Mouse (Mus musculus): Measurements from ENCODE around the gene Cabp1.
"Not testable (repeated sequence)": the region's sequence is repeated elsewhere in the genome, so short reads cannot be mapped to it uniquely, and the experiment has no call there.

The Cabp1 gene

DNA sequence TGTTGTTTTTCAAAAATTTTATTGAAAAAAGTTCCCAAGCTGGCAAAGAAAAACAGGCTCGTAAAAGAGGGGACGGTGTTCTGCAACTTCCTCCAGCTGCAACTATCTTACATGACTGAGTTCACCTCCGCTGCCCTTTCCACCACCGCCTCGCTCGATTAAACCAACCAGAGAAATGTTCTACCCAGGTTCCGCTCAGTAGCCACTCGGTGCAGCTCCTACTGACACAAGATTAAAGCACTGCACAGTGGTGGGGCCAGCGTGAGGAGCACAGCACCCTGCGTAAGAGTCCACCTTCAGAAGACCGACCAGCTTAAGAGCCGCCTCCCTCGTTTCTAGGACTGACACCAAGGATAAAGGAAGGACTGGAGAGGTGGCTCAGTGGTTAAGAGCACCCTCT lies 42.7 kb downstream of the Cabp1 start:
- DNase-seq (ENCODE audit: low read depth), result no peak

DNA sequence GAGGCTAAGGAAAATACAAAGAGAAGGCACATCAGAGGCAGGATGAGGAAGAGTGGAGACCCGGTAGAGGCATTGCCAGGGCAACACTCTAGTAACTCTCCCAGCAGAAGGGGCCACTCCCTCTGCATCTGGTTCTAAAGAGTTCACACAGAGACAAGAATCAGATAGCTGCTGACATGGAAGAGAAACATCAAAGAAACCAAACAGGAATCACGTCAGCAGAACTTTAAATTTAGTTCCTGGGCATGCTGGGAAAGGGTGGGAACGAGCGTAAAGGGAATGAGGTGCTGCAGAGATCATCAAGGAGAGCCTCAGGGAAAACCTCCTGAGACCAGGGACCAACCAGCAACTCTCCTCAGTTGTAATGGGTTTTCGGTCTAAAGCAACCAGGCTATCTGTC lies 43.2 kb downstream of the Cabp1 start:
- DNase-seq (ENCODE audit: low read depth), result no peak

DNA sequence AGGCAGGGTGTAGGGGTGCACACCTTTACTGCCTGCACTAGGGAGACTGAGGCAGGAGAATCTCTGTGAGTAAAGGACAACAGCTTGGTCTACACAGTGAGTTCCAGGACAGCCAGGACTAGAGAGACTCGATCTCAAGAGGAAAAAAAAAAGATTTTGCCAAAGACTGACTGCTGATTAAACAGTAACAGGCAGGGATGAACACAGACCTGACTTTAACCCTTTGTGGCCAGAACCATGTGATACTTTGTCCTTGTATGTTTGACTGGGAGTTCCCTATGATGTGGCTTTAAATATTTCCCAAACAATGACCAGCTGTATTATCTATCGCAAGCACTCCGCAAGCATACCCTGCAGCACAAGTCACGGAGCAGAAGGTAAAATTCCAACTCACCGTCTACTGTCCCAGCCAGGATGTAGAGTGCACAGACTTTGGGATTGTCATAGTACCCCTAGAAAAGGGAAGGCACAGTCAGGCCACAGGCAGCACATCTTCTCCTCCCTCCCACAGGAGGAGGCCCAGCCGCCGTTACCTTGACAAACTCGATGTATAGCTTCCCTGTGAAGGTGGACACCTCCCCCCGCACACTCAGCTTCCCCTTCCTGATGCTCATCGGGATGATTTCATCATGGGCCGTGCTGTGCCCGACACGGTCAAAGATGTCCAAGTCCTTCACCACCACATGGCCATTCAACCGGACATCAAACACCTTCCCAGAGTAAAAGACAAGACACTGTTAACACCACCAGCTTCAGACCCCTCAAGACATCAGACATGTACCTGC lies 44.3 kb downstream of the Cabp1 start:
- DNase-seq (ENCODE audit: low read depth), result no peak

DNA sequence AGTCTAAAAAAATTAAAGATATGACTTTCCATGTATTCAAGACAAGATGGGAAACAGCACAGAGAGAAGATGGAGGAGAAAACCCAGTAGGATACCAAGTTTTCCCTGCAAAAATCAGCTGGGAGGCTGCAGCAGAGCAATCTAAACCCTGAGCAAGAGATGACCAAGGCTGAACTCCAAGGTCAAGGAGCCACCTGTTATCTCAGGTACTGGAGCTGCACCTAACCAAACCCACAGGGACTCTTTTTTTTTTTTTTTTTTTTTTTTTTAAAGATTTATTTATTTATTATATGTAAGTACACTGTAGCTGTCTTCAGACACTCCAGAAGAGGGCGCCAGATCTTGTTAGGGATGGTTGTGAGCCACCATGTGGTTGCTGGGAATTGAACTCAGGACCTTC lies 45.3 kb downstream of the Cabp1 start:
- DNase-seq (ENCODE audit: low read depth), result not testable (repeated sequence)

- no peak for DNase-seq (ENCODE audit: low read depth)
These were observed 45.8 kb downstream of the Cabp1 start for GRCm38 (mm10) chr5:115148378-115148777.

DNA sequence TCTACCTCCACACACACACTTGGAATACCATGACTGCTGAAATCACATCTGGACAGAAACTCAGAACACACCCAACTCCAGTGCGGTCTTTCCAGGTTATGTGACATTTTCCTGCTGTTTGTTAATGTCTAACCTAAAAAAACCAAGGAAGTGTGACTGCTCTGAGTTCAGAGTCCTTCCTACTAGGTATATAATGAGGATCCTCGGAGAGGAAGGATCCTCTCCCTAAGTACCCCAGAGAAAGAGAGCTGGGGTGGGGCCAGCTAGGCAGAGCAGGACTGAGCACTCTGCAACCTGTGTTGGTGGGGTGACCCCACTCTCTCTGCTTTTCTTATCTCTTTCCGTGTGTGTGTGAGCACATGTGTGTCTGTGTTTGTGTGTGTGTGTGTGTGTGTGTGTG lies 46.8 kb downstream of the Cabp1 start:
- DNase-seq (ENCODE audit: low read depth), result no peak

DNA sequence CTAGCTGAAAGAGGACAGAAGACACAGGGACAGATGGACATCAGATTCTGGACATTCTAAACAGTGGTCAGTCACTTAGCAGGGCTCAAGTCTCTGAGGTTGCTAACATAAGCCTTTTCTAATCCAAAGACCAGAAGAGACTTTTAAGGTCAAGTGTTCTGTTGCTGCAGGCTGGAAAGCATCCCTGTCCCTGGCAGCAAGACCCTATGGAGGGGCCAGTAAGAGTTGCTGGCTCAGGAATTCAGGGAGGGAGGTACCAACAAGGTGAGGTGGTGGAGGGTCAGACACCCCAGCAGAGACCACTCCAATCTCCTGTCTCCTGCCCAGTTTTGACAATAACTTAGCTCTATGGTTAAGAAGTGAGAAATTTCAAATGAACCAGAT lies 47.4 kb downstream of the Cabp1 start:
- DNase-seq (ENCODE audit: low read depth), result no peak

DNA sequence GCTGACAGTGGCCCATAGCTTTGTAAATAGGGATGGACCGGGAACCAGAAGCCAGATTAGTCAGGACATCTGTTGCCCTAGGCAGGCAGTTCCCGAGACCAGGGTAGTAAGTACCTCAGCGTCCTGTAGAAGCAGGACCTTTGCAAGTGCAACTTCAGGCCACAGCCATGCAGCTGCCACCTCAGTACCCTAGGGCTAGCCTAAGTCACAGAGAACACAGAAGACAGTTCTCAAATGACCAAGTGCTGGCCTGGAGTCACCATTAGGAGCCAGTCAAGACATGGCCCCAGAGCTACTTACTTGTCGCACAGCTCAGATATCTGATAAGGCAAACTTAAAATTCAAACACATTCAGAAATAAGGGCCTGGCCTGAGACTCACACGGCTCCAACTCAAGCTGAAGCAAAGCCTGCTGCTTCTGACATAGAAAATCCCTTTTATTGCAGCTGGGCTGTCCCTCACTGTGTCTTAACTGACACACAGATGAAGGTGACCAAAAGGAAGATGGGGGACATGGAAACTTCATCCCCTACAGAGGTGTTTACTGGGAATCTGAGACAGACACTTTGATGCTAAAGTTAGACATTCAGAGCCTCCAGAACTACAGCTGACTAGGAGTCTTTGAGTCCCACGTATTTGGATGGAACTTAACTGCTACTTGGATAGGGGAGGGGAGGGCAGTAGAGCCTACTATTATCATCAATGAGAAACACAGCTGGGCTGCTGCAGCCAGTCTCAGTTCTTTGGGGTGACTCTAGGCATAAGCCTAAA lies 48.0 kb downstream of the Cabp1 start:
- DNase-seq (ENCODE audit: low read depth), result no peak

DNA sequence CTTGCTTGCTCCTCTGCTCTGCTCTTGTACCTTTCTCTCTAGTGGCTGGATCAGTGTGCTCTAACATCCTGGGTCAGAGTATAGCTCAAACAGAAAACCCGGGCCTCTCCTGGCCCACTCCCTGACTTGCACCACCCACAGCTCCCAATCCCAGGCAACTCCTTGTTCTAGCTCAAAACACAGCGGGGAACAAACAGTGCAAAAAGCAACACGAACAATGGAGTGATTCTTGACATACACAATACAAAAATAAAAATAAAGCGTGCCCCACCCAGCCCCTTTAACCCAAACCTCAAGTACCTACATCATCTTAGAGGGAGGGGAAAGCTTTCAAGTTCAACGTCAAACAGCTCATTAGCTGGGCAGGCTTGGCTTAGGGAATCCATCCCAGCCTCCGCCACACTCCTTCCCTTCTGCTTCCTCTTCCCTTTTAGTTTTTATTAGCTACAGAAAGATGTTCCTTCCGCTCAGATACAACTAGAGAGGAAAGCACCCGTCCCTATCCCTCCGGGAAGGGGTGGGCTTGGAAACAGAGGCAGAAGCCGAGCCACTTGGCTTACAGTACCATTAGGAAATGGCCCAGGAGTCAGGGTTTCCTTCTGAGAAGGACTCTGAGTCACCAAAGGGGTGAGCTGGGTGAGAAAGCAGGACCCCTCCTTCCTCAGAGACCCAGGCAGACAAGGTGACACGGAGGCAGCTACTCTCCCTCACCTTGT lies 48.8 kb downstream of the Cabp1 start:
- no peak for DNase-seq (ENCODE audit: low read depth)

DNA sequence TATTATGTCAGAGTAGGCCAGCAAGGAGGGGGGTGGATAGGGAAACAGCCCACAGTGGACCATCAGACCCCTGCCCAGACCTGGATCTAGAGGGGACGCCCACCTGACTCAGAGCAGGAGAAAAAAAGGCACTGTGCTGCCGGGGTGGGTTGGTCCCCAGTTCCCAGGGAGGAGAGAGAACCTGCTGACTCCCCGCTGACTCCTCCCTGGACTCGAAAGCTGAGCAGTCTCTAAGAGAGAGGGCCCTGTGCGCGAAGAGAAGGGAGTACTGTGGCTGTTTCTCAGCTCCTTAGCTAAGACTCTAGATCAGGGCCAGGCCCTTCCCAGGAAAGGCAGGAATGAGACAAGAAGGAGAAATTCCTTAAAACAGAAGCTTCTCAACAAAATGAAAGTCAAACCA lies 49.7 kb downstream of the Cabp1 start:
- DNase-seq (ENCODE audit: low read depth), result no peak

- no peak for DNase-seq (ENCODE audit: low read depth)
These were observed 50.6 kb downstream of the Cabp1 start for GRCm38 (mm10) chr5:115143552-115143951.

- DNase-seq (ENCODE audit: low read depth), result no peak
These were observed 51.9 kb downstream of the Cabp1 start for GRCm38 (mm10) chr5:115142166-115142697.

DNA sequence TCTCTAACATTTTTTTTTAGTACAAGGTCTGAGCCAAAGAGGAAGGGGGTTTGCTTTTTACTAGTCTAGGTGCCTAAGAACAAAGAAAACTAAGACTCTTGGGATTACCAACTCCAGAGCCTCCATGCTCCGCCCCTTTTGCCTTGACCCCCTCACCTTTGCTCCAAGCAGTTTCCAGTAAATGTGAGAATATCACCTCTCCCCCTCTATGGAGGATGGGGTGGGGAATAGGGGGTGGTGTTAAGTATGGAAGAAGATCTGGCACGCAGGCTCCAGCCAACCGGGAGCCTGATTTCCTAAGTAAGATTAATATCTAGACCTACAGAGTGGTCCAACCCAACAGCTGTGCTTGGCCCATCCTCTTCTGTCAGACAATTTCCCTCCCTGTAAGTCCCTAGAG lies 53.5 kb downstream of the Cabp1 start:
- no peak for DNase-seq (ENCODE audit: low read depth)

DNA sequence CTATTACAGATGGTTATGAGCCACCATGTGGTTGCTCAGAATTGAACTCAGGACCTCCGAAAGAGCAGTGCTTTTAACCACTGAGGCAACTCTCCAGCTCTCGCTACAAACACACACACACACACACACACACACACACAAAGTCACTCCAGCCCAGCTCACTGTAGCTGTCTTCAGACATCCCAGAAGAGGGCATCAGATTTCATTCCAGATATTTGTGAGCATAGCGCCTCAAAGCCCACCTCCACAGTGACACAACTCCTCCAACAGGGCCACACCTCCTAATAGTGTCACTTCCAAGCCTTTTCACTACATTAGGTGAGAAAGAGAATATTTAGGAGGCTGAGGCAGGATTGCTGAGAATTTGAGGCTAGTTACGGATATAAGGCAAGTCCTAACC lies 55.1 kb downstream of the Cabp1 start:
- DNase-seq (ENCODE audit: low read depth), result peak; percentile 67

GRCm38 (mm10) chr5:115134234-115135165 lies 59.7 kb downstream of the Cabp1 start, which contains the start of gene Unc119b:
TSS of gene Unc119b (minus strand) at chr5:115134975.
- DNase-seq (ENCODE audit: low read depth), result peak; percentile 83

GRCm38 (mm10) chr5:115133358-115134066 lies 60.7 kb downstream of the Cabp1 start:
- no peak for DNase-seq (ENCODE audit: low read depth)

DNA sequence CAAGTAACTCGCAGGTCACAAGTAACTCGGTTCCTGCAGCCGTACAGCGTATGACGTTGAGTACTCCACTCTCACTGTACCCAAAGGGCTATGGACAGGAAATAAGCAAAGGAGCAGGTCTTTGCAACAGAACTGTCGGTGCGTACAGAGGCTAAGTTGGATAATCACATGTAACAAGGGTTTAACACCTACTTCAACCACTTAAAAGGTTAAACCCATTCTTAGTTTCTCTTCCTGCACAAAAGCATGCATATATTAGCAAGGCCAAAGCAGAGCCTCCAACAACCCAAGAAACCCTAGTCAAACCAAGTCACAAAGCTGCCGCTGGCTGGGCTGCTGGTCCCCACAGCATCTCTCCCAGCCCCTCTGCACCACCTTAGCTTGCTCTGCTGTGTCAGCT lies 61.7 kb downstream of the Cabp1 start:
- DNase-seq (ENCODE audit: low read depth), result no peak

DNA sequence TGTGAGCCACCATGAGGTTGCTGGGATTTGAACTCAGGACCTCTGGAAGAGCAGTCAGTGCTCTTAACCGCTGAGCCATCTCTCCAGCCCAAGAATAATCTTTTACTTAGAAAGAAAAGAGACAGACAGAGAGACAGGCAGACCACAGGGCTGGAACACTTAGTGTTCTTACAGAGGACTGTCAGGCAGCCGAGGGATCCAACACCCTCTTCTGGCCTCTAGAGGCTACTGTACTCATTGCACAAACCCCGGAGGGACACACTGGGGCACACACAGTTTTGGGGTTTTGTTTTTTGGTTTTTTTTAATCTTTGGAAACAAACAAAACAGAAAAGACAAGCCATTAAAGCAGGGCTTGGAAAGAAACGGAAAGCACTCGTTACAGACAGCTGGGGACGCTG lies 64.9 kb downstream of the Cabp1 start:
- DNase-seq (ENCODE audit: low read depth), result no peak

GRCm38 (mm10) chr5:115127421-115128179 lies 66.6 kb downstream of the Cabp1 start:
- no peak for DNase-seq (ENCODE audit: low read depth)

Data from 416B (cell line).